Mouse (Mus musculus) skeletal muscle tissue, adult 2 months (tissue): ENCODE data around the gene Krcc1.
"Not testable (repeated sequence)": the region's sequence is repeated elsewhere in the genome, so short reads cannot be mapped to it uniquely, and the experiment has no call there.

Source experiments
- DNase-seq: peaks from one replicate; pipeline ENCODE4 v3.0.0-alpha.2; 2012; ENCODE audit warnings: low read depth, low spot score

Krcc1 gene

DNA sequence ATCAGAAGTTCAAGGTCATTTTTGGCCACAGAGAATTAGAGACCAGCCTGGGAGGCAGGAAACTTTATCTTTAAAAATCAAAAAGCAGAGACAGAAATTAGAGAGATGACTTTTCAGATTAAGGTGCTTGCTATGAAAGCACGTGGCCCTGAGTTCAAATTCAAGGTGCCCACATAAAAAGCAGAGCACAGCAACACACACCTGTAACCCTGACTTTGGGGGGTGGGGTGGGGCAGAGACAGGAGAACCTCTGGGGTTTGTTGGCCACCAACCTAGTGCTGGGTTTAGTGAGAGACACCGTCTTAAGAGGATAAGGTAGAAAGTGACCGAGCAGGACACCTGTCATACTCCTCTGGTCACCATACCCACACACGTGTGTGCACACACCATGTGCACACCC lies 60.0 kb downstream of the Krcc1 start:
- DNase-seq, result not testable (repeated sequence)

GRCm38 (mm10) chr6:71332236-71332965 lies 60.9 kb downstream of the Krcc1 start:
- DNase-seq, result no peak

GRCm38 (mm10) chr6:71333031-71333430 lies 61.6 kb downstream of the Krcc1 start:
- no peak for DNase-seq

- no peak for DNase-seq
Observed at GRCm38 (mm10) chr6:71333578-71334273, 62.2 kb downstream of the Krcc1 start.
